Mouse (Mus musculus) small intestine, adult 2 months (tissue): Measurements from ENCODE around the gene Pgbd5. TPM values are rescaled to one million over a fixed set of nuclear protein-coding genes. Genes with fewer than 3 reads are reported as not detected.
"Not testable (repeated sequence)": the region's sequence is repeated elsewhere in the genome, so short reads cannot be mapped to it uniquely, and the experiment has no call there.

ENCODE experiments used
- H3K27ac ChIP-seq: fragments of 200-500 bp; 2 replicates; pipeline ENCODE4 v1.5.1; 2012; ENCODE audit warnings: low read depth, low read length, control low read depth, inconsistent platforms; ENCODE audit not compliant: insufficient read depth
- H3K27me3 ChIP-seq: fragments of 200-500 bp; 2 replicates; pipeline ENCODE4 v1.6.1; 2012; ENCODE audit warnings: mild to moderate bottlenecking, moderate library complexity, low read length, inconsistent platforms; ENCODE audit not compliant: control insufficient read depth, insufficient read depth
- H3K36me3 ChIP-seq: fragments of 200-500 bp; 2 replicates; pipeline ENCODE4 v1.6.1; 2012; ENCODE audit warnings: mild to moderate bottlenecking, low read length, control low read depth, inconsistent platforms; ENCODE audit not compliant: control insufficient read depth, insufficient read depth
- H3K4me1 ChIP-seq: fragments of 200-500 bp; 2 replicates; pipeline ENCODE4 v1.6.1; 2012; ENCODE audit warnings: low read length, inconsistent platforms, mixed read lengths; ENCODE audit not compliant: control insufficient read depth, insufficient read depth, insufficient read length
- H3K4me3 ChIP-seq: fragments of 200-500 bp; 2 replicates; pipeline ENCODE4 v1.5.1; 2012; ENCODE audit warnings: low read depth, mild to moderate bottlenecking, control low read depth, inconsistent platforms, low read length, moderate library complexity
- CTCF ChIP-seq: fragments of 200-500 bp; IDR thresholded peaks from 2 replicates; pipeline ENCODE4 v1.5.1; 2012; ENCODE audit warnings: low read depth, mild to moderate bottlenecking, control low read depth, inconsistent platforms, low read length, moderate library complexity, mixed read lengths; ENCODE audit not compliant: insufficient replicate concordance, insufficient read length; ENCODE audit errors: extremely low read depth
- POLR2A ChIP-seq: fragments of 200-500 bp; IDR thresholded peaks from 2 replicates; pipeline ENCODE4 v1.6.1; 2012; ENCODE audit warnings: low read depth, mild to moderate bottlenecking, control low read depth, inconsistent platforms, low read length, moderate library complexity
- WGBS: fragments of 180-500 bp; shearing (Covaris S2); methylation state at CpG from one replicate; pipeline ENCODE4 v1.1.7; 2018; 5-methylcytosine and 5-hydroxymethylcytosine counted together
- polyA plus RNA-seq: library from polyadenylated mRNA; depleted of rRNA; stranded (reverse); fragments of >200 nt; gene quantifications from 2 replicates; pipeline ENCODE4 v1.2.3, GENCODE M21; 2012

Gene Pgbd5
- polyA plus RNA-seq, 1 experiment, result 2.3 TPM

GRCm38 (mm10) chr8:124433451-124434125 is 5.9 kb downstream of the Pgbd5 start:
- peaks cover 6% of the 10 kb centered on the region for H3K4me1 ChIP-seq
- H3K27ac ChIP-seq, result no peak overlapping the region
- no peaks in the 10 kb centered on the region for H3K36me3 ChIP-seq
- TF ChIP-seq POLR2A (no peak), CTCF (no peak)
- peak overlapping the region; percentile 60 for H3K4me3 ChIP-seq
- H3K27me3 ChIP-seq, result peaks cover 18% of the 10 kb centered on the region
- WGBS, result 3% methylated on average over 56 of the region's 56 CpGs

GRCm38 (mm10) chr8:124430881-124431280 is 8.6 kb downstream of the Pgbd5 start:
- Histone ChIP-seq H3K4me1 (peaks cover 6% of the 10 kb centered on the region), H3K27ac (no peak overlapping the region), H3K4me3 (no peak overlapping the region), H3K36me3 (no peaks in the 10 kb centered on the region), H3K27me3 (peaks cover 18% of the 10 kb centered on the region)
- WGBS, result 52% methylated on average over 6 of the region's 6 CpGs
- TF ChIP-seq POLR2A (no peak), CTCF (no peak)

GRCm38 (mm10) chr8:124429417-124429816 is 10.0 kb downstream of the Pgbd5 start:
- peaks cover 6% of the 10 kb centered on the region for H3K4me1 ChIP-seq
- WGBS, result 43% methylated on average over 6 of the region's 6 CpGs
- no peak for TF ChIP-seq CTCF
- no peak for TF ChIP-seq POLR2A
- H3K36me3 ChIP-seq, result no peaks in the 10 kb centered on the region
- peaks cover 18% of the 10 kb centered on the region for H3K27me3 ChIP-seq
- H3K4me3 ChIP-seq, result no peak overlapping the region
- H3K27ac ChIP-seq, result no peak overlapping the region

GRCm38 (mm10) chr8:124428721-124429120 is 10.7 kb downstream of the Pgbd5 start:
- H3K4me1 ChIP-seq, H3K4me3 ChIP-seq, H3K27ac ChIP-seq, H3K36me3 ChIP-seq: not testable (repeated sequence)
- WGBS, result 48% methylated on average over 2 of the region's 2 CpGs
- H3K27me3 ChIP-seq, result peaks cover 14% of the 10 kb centered on the region

- H3K4me3 ChIP-seq, result no peak overlapping the region
- H3K36me3 ChIP-seq, result no peaks in the 10 kb centered on the region
- WGBS, result 39% methylated on average over 8 of the region's 8 CpGs
- no peaks in the 10 kb centered on the region; the same call in 1 of the 2 replicates for H3K4me1 ChIP-seq
- no peak for TF ChIP-seq POLR2A
- TF ChIP-seq CTCF, result no peak
- H3K27ac ChIP-seq, result no peak overlapping the region
- no peaks in the 10 kb centered on the region for H3K27me3 ChIP-seq
These were observed 18.0 kb downstream of the Pgbd5 start for GRCm38 (mm10) chr8:124421413-124421812.

- H3K4me3 ChIP-seq, result no peak overlapping the region
- no peaks in the 10 kb centered on the region; the same call in 1 of the 2 replicates for H3K4me1 ChIP-seq
- 87% methylated on average over 5 of the region's 5 CpGs for WGBS
- H3K36me3 ChIP-seq, result no peaks in the 10 kb centered on the region
- no peaks in the 10 kb centered on the region for H3K27me3 ChIP-seq
- H3K27ac ChIP-seq, result no peak overlapping the region
- TF ChIP-seq POLR2A (no peak), CTCF (no peak)
These were observed 20.5 kb downstream of the Pgbd5 start for GRCm38 (mm10) chr8:124418927-124419326.

GRCm38 (mm10) chr8:124418185-124418584 is 21.3 kb downstream of the Pgbd5 start:
- no peak overlapping the region for H3K27ac ChIP-seq
- H3K4me1 ChIP-seq, result no peaks in the 10 kb centered on the region; the same call in 1 of the 2 replicates
- WGBS, result 77% methylated on average over 6 of the region's 6 CpGs
- TF ChIP-seq CTCF (no peak), POLR2A (no peak)
- no peaks in the 10 kb centered on the region for H3K36me3 ChIP-seq
- no peaks in the 10 kb centered on the region for H3K27me3 ChIP-seq
- H3K4me3 ChIP-seq, result no peak overlapping the region
